Mouse (Mus musculus): ENCODE measurements around the gene Asrgl1. TPM values are rescaled to one million over a fixed set of nuclear protein-coding genes. Genes with fewer than 3 reads are reported as not detected.

The Asrgl1 gene
- polyA plus RNA-seq, 1 experiment from 2014 or later: 14.5 TPM

DNA sequence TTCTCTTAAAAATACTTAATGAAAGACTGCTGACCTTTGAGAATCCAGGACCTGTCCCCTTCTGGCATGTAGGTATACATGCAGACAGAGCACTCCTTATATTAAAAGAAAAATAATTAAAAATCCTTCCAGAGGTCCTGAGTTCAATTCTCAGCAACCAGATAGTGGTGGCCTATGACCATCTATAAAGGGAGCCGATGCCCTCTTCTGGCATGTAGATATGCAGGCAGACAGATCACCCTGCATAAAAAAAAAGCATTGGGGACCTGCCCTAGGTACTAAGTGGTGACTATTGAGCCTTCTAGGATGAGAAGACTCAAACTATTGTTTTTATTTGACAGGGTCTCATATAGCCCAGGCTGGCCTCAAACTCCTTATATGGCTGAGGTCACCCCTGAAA is 26.9 kb downstream of the Asrgl1 start:
- DNase-seq (ENCODE audit: low spot score): no peak
- Histone ChIP-seq H3K9me3 (ENCODE audit: control insufficient read depth, low read length) (no peaks in the 10 kb centered on the region), H3K4me2 (ENCODE audit: low read depth) (no peak overlapping the region), H3K9ac (ENCODE audit: low read length) (no peak overlapping the region), H3K27ac (ENCODE audit: low read depth, low read length) (no peak overlapping the region), H3K36me3 (ENCODE audit: control insufficient read depth, insufficient read depth, low read length) (no peaks in the 10 kb centered on the region), H3K4me3 (ENCODE audit: low read depth, low read length) (no peak overlapping the region), H3K4me1 (ENCODE audit: control insufficient read depth, insufficient read depth, low read length) (no peaks in the 10 kb centered on the region), H3K27me3 (ENCODE audit: control insufficient read depth, insufficient read depth, low read length) (no peaks in the 10 kb centered on the region)
- WGBS: 88% methylated on average over 1 of the region's 1 CpGs
- no peak for ATAC-seq (ENCODE audit: insufficient read depth, low FRiP score, low TSS enrichment)

DNA sequence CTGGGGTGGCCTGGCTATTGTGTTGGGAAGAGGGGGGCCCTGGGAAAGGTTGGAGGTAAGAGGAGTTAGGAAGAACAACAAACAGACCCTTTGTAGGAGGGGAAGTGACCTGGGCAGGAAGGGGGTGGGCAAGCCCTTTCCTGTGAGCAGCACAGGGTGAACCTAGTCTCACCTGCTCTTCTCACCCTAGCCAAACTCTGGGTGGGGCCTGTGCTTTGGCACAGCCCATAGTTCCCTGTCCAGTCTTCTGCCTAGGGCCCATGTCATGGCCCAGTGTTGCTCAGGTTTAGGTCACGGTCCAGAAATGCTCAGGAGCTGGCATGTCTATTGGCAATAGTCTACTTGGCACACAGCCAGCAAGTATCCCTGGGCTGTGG is 28.1 kb downstream of the Asrgl1 start:
- Histone ChIP-seq H3K27ac (ENCODE audit: low read depth, low read length) (no peak overlapping the region), H3K9ac (ENCODE audit: low read length) (no peak overlapping the region), H3K36me3 (ENCODE audit: control insufficient read depth, insufficient read depth, low read length) (no peaks in the 10 kb centered on the region), H3K4me1 (ENCODE audit: control insufficient read depth, insufficient read depth, low read length) (no peaks in the 10 kb centered on the region), H3K4me3 (ENCODE audit: low read depth, low read length) (no peak overlapping the region), H3K27me3 (ENCODE audit: control insufficient read depth, insufficient read depth, low read length) (no peaks in the 10 kb centered on the region), H3K4me2 (ENCODE audit: low read depth) (no peak overlapping the region), H3K9me3 (ENCODE audit: control insufficient read depth, low read length) (no peaks in the 10 kb centered on the region)
- 79% methylated on average over 1 of the region's 1 CpGs for WGBS
- no peak for ATAC-seq (ENCODE audit: insufficient read depth, low FRiP score, low TSS enrichment)
- DNase-seq (ENCODE audit: low spot score): no peak

DNA sequence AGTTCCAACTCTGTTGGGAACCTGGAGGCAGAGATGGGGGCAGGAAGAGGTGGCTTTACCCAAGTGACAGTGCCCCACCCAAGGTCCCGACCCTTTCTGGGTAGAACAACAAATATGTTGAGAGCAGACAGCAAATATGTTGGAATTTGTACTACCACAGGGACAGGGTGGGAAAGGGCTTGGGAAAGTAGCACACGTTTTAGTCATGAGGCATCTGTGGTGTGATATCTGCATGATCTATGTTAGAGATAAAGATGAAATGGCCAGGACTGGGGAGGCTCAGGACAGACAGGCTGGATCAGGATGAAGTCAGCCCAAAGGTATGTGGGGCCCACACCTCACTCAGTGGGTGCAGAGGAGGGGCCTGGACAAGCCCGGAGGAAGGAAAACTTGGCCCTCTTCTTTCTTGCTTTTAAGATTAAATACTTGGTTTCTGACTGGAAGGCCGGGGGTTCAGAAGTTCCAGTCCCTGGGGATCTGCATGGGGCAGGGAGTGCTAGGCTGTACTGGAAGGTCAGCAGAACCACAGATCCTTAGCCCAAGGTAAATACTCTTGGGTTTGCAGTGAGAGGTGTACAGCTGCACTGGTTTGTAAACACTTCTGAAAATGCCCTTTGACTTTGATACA is 28.6 kb downstream of the Asrgl1 start:
- no peak for ATAC-seq (ENCODE audit: insufficient read depth, low FRiP score, low TSS enrichment)
- no peaks in the 10 kb centered on the region for H3K4me1 ChIP-seq (ENCODE audit: control insufficient read depth, insufficient read depth, low read length)
- no peak overlapping the region for H3K27ac ChIP-seq (ENCODE audit: low read depth, low read length)
- H3K27me3 ChIP-seq (ENCODE audit: control insufficient read depth, insufficient read depth, low read length): no peaks in the 10 kb centered on the region
- H3K9ac ChIP-seq (ENCODE audit: low read length): no peak overlapping the region
- no peak overlapping the region for H3K4me2 ChIP-seq (ENCODE audit: low read depth)
- H3K36me3 ChIP-seq (ENCODE audit: control insufficient read depth, insufficient read depth, low read length): no peaks in the 10 kb centered on the region
- no peak overlapping the region for H3K4me3 ChIP-seq (ENCODE audit: low read depth, low read length)
- DNase-seq (ENCODE audit: low spot score): no peak
- WGBS: 63% methylated on average over 4 of the region's 4 CpGs
- no peaks in the 10 kb centered on the region for H3K9me3 ChIP-seq (ENCODE audit: control insufficient read depth, low read length)

DNA sequence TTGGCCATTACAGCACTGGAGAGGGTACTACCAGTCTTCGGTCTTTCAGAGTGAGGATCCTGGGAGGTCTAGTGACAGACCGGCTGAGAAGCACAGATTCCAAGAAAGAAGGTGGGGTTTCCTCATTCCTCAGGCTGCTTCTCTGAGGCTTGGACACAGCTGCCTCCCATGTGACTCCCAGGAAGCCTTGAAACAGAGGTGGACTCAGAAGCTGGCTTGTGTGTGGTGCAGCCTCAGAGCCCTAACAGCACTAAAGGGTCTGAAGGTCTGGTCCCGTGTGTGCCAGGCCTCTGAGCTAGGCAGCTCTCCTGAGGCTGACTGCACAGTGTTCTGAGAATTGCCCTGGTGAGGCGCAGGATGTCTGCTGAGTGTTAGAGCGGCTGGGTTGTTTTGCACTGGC is 29.3 kb downstream of the Asrgl1 start:
- no peaks in the 10 kb centered on the region for H3K27me3 ChIP-seq (ENCODE audit: control insufficient read depth, insufficient read depth, low read length)
- H3K36me3 ChIP-seq (ENCODE audit: control insufficient read depth, insufficient read depth, low read length): no peaks in the 10 kb centered on the region
- WGBS: 63% methylated on average over 5 of the region's 5 CpGs
- no peak overlapping the region for H3K27ac ChIP-seq (ENCODE audit: low read depth, low read length)
- no peak overlapping the region for H3K9ac ChIP-seq (ENCODE audit: low read length)
- no peaks in the 10 kb centered on the region for H3K9me3 ChIP-seq (ENCODE audit: control insufficient read depth, low read length)
- H3K4me3 ChIP-seq (ENCODE audit: low read depth, low read length): no peak overlapping the region
- no peaks in the 10 kb centered on the region for H3K4me1 ChIP-seq (ENCODE audit: control insufficient read depth, insufficient read depth, low read length)
- H3K4me2 ChIP-seq (ENCODE audit: low read depth): no peak overlapping the region
- no peak for ATAC-seq (ENCODE audit: insufficient read depth, low FRiP score, low TSS enrichment)
- DNase-seq (ENCODE audit: low spot score): no peak

DNA sequence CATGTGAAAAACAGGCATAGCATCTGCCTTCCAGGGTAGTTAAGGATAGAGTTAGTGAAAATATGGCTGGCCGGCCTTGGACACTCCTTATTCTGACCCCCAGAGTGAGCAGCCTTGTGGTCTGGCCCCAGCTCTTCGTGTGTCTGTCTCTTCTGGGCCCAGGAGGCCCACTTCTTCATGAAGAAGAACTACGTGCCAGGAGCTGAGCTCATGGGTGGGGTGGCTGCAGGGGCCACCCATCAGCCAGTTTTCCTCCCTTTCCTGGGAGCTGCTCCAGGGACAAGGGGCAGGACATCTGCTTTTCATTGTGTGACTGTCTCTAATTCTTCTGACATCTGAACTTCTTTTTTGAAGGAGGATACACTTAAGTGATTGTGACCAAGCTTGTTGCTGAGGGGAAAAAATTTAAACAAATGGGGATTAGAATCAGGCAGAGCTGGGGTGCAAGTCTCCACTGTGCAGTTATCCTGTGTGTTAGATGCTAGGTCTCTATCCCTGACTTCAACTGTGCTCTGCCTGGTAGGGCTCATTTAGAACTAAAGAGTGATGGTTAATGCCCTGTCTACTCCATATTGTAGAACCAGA is 30.2 kb downstream of the Asrgl1 start:
- no peaks in the 10 kb centered on the region for H3K4me1 ChIP-seq (ENCODE audit: control insufficient read depth, insufficient read depth, low read length)
- DNase-seq (ENCODE audit: low spot score) (no peak), ATAC-seq (ENCODE audit: insufficient read depth, low FRiP score, low TSS enrichment) (no peak)
- WGBS: 70% methylated on average over 3 of the region's 3 CpGs
- no peak overlapping the region for H3K4me3 ChIP-seq (ENCODE audit: low read depth, low read length)
- no peaks in the 10 kb centered on the region for H3K27me3 ChIP-seq (ENCODE audit: control insufficient read depth, insufficient read depth, low read length)
- no peak overlapping the region for H3K4me2 ChIP-seq (ENCODE audit: low read depth)
- no peaks in the 10 kb centered on the region for H3K36me3 ChIP-seq (ENCODE audit: control insufficient read depth, insufficient read depth, low read length)
- no peaks in the 10 kb centered on the region for H3K9me3 ChIP-seq (ENCODE audit: control insufficient read depth, low read length)
- no peak overlapping the region for H3K27ac ChIP-seq (ENCODE audit: low read depth, low read length)
- no peak overlapping the region for H3K9ac ChIP-seq (ENCODE audit: low read length)

DNA sequence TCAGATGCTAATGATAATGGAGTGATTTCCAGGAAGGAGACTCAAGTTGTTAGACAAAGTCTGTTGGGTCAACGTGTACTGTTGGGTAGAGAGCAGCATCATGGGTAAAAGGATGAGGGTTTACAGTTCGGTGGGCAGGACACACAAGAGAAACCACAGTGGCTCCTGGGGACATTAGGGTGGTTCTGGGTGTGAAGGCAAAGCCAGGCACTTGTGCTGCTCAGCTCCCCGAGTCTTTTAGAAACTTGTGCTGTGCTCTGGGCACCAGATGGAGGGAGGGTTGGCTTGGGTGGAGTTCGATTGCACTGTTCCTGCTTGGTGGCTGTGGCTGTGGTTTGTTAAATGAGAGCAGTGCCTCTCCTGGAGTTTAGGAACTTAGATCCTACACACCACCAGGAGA is 31.4 kb downstream of the Asrgl1 start:
- Histone ChIP-seq H3K4me3 (ENCODE audit: low read depth, low read length) (no peak overlapping the region), H3K4me1 (ENCODE audit: control insufficient read depth, insufficient read depth, low read length) (no peaks in the 10 kb centered on the region), H3K4me2 (ENCODE audit: low read depth) (no peak overlapping the region), H3K27me3 (ENCODE audit: control insufficient read depth, insufficient read depth, low read length) (no peaks in the 10 kb centered on the region), H3K27ac (ENCODE audit: low read depth, low read length) (no peak overlapping the region), H3K36me3 (ENCODE audit: control insufficient read depth, insufficient read depth, low read length) (no peaks in the 10 kb centered on the region), H3K9ac (ENCODE audit: low read length) (no peak overlapping the region), H3K9me3 (ENCODE audit: control insufficient read depth, low read length) (no peaks in the 10 kb centered on the region)
- ATAC-seq (ENCODE audit: insufficient read depth, low FRiP score, low TSS enrichment) (no peak), DNase-seq (ENCODE audit: low spot score) (no peak)
- WGBS: 85% methylated on average over 4 of the region's 4 CpGs

DNA sequence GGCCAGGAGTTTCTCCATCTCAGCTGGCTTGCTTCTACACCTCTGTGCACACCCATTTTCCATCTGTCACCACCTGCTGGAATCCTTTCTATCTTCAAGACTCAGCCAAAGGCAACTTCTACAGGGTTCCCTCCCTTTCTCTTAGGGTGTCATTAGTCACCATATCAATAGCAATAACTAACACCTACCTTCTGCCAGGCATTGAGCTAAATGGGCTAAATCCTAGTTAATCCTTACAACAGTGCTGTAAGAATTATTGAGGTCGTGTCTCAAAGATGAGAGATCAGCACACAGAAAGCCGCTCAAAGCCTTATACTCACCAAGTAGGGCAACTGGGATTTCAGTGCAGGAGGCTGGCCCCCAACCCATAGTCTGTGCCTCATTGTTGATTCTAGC is 34.4 kb downstream of the Asrgl1 start:
- no peaks in the 10 kb centered on the region for H3K36me3 ChIP-seq (ENCODE audit: control insufficient read depth, insufficient read depth, low read length)
- H3K4me3 ChIP-seq (ENCODE audit: low read depth, low read length): no peak overlapping the region
- H3K4me2 ChIP-seq (ENCODE audit: low read depth): no peak overlapping the region
- DNase-seq (ENCODE audit: low spot score): no peak
- H3K27ac ChIP-seq (ENCODE audit: low read depth, low read length): no peak overlapping the region
- H3K9ac ChIP-seq (ENCODE audit: low read length): no peak overlapping the region
- H3K27me3 ChIP-seq (ENCODE audit: control insufficient read depth, insufficient read depth, low read length): no peaks in the 10 kb centered on the region
- no peaks in the 10 kb centered on the region for H3K4me1 ChIP-seq (ENCODE audit: control insufficient read depth, insufficient read depth, low read length)
- 81% methylated on average over 2 of the region's 2 CpGs for WGBS
- H3K9me3 ChIP-seq (ENCODE audit: control insufficient read depth, low read length): no peaks in the 10 kb centered on the region
- ATAC-seq (ENCODE audit: insufficient read depth, low FRiP score, low TSS enrichment): no peak

DNA sequence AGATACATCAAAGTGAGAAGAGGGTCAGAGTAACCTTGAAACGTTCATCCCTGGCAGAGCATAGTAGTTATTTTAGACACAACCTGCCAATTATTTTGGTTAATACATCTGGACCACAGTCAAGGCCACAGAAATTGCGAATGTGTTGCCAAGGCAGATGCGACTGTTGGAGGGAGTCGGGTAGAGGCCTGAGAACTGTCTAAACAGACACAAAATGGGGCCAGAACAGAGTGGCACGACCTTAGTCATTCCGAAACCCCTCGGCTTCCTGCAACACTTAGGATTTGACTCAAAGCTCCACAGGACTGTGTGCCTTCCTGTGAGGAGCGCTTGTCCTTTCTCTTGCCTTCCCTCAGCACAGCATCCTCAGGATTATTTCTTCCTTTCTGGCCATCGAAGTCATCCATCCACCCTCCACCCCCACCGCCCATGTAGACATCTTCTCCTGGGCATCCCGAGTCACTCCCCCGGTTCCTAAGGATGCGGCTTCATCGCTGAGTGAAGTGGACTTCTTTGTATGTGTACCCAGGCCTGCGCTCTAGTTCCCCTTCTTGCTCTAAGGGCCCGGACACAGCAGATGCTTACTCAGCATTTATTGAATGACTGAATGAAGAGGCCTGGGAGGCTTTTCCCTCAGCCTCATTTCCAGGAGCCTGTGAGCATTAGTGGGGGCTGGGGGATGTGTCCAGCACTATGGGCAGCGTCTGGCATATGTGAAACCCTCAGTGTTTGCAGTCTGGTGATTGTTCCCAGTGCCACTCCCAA is 35.0 kb downstream of the Asrgl1 start:
- Histone ChIP-seq H3K4me1 (ENCODE audit: control insufficient read depth, insufficient read depth, low read length) (no peaks in the 10 kb centered on the region), H3K4me3 (ENCODE audit: low read depth, low read length) (no peak overlapping the region), H3K27me3 (ENCODE audit: control insufficient read depth, insufficient read depth, low read length) (no peaks in the 10 kb centered on the region), H3K9me3 (ENCODE audit: control insufficient read depth, low read length) (no peaks in the 10 kb centered on the region), H3K9ac (ENCODE audit: low read length) (no peak overlapping the region), H3K36me3 (ENCODE audit: control insufficient read depth, insufficient read depth, low read length) (no peaks in the 10 kb centered on the region), H3K27ac (ENCODE audit: low read depth, low read length) (no peak overlapping the region), H3K4me2 (ENCODE audit: low read depth) (no peak overlapping the region)
- no peak for DNase-seq (ENCODE audit: low spot score)
- 86% methylated on average over 17 of the region's 17 CpGs for WGBS
- ATAC-seq (ENCODE audit: insufficient read depth, low FRiP score, low TSS enrichment): no peak

DNA sequence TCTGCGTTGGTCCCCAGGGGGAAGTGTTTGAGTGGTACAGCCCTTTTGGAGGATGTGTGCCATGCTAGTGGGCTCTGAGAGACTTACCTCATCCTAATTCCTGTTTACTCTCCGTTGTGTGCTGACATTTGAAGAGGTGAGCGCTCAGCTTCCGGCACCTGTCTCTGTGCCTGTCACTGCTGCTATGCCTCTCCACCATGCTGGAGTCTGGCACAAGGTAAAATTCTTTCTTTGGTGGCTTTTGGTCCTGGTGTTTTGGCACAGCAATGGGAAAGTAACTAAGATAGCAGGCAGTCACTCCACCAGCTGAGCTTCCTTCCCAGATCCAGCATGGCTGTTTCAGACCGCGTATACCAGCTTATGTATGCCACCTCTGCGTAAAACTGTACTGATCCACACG is 35.7 kb downstream of the Asrgl1 start:
- no peak for ATAC-seq (ENCODE audit: insufficient read depth, low FRiP score, low TSS enrichment)
- Histone ChIP-seq H3K9ac (ENCODE audit: low read length) (no peak overlapping the region), H3K4me1 (ENCODE audit: control insufficient read depth, insufficient read depth, low read length) (no peaks in the 10 kb centered on the region), H3K27me3 (ENCODE audit: control insufficient read depth, insufficient read depth, low read length) (no peaks in the 10 kb centered on the region), H3K36me3 (ENCODE audit: control insufficient read depth, insufficient read depth, low read length) (no peaks in the 10 kb centered on the region), H3K4me3 (ENCODE audit: low read depth, low read length) (no peak overlapping the region), H3K27ac (ENCODE audit: low read depth, low read length) (no peak overlapping the region), H3K9me3 (ENCODE audit: control insufficient read depth, low read length) (no peaks in the 10 kb centered on the region), H3K4me2 (ENCODE audit: low read depth) (no peak overlapping the region)
- no peak for DNase-seq (ENCODE audit: low spot score)
- 94% methylated on average over 8 of the region's 8 CpGs for WGBS

Data from neural tube, embryonic 11.5 days (tissue).